Mouse (Mus musculus) lung, adult 18-20 months (tissue): ENCODE measurements around the gene St8sia1.

Experiments used
- DNase-seq, 2 experiments: peaks; one replicate each; pipeline ENCODE4 v3.0.0; 2022; ENCODE audit warnings: mixed read lengths in 2 of 2

The St8sia1 gene

DNA sequence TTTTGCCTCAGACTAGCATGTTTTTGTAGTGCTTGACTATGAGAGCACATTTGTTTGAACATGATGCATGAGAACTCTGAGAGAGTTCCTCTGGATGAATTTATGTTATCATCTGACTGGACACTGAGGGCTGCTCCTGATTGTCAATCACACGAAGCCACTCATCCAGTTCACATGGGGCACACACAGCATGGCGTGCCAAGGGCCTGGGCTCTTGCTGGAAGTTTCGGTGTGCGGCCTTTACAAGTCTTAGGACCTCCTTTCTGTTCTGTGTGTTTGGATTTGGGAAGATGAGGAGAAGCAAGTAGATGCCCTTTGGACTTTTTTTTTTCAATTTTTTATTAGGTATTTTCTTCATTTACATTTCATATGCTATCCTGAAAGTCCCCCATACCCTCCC is 100.4 kb downstream of the St8sia1 start:
- no peak for DNase-seq

DNA sequence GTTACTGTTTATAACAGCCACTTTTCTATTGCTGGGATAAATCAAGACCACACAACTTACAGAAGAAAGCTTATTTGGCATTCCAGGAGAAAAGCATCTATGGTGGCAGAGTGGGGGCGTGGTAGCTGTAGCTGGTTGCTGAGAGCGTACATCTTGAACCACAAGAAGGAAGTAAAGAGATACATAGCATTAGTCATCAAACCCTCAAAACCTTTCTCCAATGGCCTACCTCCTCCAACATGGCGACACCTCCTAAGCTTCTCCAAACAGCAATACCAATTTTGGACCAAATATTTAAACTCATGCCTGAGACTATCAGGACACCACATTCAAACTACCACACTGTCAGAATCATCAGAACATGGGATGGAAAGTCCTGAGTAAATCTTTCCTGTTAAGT is 102.0 kb downstream of the St8sia1 start:
- DNase-seq: no peak

- DNase-seq: no peak
Measured at GRCm38 (mm10) chr6:142860396-142860795, 103.9 kb downstream of the St8sia1 start.

- no peak for DNase-seq
Measured at GRCm38 (mm10) chr6:142859946-142860345, 104.3 kb downstream of the St8sia1 start.

GRCm38 (mm10) chr6:142858937-142859336 is 105.3 kb downstream of the St8sia1 start:
- no peak for DNase-seq

DNA sequence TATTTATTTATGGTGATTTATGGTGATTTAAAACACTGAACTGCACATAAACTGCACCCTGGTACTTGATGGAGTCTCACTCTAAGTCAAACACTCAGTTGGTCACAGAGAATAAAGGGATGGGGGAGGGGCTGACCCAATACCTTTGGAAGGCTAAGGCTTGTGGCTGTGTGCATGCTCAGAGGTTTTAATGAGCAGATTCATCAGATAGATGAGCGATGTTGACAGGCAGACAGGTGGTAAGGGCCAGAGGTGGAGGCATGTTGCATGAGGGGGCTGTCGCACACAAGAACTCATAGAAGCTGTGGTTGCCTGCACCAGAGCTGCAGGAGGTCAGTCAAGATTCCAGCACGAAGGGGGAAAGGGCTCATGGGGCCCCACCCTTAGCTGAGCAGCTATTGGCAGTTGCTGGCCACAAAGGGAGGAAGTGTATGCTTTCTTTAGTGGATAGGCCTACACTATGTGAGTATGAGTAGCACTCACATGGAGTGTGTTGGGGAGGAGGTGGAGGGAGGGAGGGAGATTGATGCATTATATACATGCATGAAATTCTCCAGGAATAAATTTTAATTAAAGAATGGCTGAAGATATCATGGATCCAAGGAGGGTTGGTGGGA is 107.9 kb downstream of the St8sia1 start:
- no peak for DNase-seq

DNA sequence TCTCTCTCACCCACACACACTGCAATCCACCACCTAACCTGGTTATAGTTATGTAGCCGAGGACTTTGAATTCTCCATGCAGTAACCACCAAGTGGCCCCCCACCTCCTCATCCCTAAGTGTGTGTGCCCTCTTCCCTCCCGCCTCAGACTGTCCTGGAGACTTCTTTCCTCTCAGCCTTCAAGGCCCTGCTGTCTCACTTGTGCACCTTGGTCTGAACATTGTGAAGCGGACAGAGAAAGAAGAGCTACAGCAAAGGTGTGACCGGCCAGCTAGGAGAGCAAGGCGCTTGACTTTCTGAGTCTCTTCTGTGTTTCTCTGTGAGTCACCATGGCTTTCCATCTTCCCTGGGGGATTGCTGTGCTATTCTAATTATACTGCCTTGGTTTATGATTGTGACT is 108.5 kb downstream of the St8sia1 start:
- DNase-seq: no peak

DNA sequence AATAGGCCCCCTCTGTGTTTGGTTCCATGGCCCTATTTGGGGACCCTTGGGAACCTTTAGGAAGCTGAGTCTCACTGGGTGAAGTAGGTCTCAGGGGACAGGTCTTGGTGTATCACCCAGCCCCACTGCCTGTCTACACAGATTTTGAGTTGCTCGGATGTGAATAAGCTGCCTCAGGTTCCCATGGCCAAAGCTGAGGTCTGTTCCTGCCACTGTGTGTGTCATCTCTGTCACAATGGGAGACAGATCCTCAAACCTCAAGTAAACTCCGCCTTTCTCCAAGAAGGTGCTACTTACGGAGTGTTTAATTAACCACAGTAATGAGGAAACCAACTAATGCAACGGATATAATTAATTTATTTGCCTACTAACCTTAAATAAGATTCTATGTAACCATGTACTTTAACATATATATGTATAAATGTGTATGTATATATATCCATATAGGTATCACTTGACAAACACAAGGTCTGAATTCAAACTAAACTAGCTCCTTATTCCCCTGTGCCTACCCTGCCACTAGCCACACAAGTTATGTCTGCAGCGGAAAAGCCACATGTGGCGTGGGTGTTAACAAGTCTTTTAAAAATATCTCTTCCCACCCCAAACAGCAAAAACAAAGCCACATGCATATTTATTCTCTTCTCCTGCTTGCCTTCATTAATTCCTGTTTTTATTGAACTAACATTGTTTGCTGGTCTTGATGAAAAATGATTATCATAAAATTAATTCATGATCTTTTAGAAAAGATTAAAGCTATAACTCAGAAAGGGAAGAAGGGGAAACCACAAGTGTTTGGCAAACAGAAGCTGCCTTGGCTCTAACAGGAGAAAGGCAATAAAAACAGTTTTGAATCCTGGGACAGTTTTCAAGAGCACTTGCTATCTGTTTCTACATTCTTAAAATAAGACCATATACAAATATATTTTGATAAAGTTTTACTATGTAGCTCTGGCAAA is 111.6 kb downstream of the St8sia1 start:
- DNase-seq: no peak

GRCm38 (mm10) chr6:142850436-142850835 is 113.8 kb downstream of the St8sia1 start:
- no peak for DNase-seq

DNA sequence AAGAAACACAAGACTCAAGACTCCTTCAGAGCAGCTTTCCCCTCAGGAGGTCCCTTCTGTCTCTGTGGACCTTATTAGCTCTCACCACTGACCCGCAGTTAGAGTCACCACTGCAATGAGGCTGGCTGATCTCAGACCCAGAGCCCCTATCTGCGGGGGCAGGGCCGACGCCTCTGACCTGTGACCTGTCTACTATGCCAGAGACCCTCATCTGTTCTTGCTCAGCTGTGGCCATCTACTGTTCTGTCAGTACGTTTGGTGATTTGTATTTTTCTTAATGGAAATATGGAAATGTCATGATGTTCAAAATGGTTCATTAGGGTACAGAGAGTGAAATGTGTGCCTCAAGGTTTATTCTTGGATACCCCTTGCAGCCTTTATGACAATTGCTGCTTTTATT is 114.9 kb downstream of the St8sia1 start:
- DNase-seq: no peak

GRCm38 (mm10) chr6:142847914-142848674 is 116.2 kb downstream of the St8sia1 start:
- DNase-seq: no peak

DNA sequence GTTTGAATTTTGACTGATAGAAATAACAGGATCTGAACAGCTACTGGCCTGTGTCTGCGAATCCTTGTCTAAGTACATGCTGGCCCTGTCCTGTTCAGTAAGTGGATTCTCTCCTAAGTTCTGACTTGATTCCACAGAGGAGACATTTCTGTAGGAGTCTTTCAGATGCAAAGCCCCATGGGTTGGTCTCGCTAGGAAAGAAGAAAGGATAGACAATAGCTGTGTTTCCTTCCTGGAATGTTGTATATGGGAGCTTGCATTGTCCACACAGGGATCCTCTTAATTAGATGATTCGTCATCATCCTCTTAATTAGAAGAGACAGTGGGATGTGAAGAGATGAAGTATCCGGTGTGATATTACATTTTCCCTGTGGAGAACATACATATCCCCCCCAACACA is 117.4 kb downstream of the St8sia1 start:
- DNase-seq: no peak

- DNase-seq: no peak
Measured at GRCm38 (mm10) chr6:142845066-142845465, 119.2 kb downstream of the St8sia1 start.

- DNase-seq: no peak
Measured at GRCm38 (mm10) chr6:142844061-142844460, 120.2 kb downstream of the St8sia1 start.

- DNase-seq: no peak
Measured at GRCm38 (mm10) chr6:142838501-142838900, 125.8 kb downstream of the St8sia1 start.

GRCm38 (mm10) chr6:142837326-142837725 is 126.9 kb downstream of the St8sia1 start:
- DNase-seq: no peak

- no peak for DNase-seq
Measured at GRCm38 (mm10) chr6:142835726-142836125, 128.5 kb downstream of the St8sia1 start.

DNA sequence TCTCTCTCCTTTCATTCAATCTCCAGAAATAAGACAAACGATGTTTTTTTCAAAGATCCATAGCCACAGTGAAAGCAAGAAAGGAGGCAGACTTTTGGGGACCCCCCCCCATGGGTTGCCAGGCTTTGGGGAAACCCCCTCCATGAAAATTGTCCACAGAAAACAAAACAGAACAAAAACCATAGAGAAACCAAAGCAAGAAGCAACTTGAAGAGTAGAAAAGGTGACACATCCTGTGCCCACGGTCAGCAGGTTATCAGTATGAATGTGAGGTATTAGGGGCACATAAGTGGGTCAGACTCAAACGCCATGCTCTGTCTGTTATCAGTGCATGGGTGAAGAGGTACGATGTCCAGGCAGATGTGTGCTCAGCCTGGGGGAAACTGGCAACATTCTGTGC is 129.3 kb downstream of the St8sia1 start:
- DNase-seq: no peak

- no peak for DNase-seq
Measured at GRCm38 (mm10) chr6:142831706-142832105, 132.5 kb downstream of the St8sia1 start.

GRCm38 (mm10) chr6:142831243-142831642 is 133.0 kb downstream of the St8sia1 start:
- no peak for DNase-seq

- DNase-seq: no peak
Measured at GRCm38 (mm10) chr6:142830221-142830620, 134.0 kb downstream of the St8sia1 start.

GRCm38 (mm10) chr6:142825449-142825848 is 138.8 kb downstream of the St8sia1 start:
- no peak for DNase-seq

DNA sequence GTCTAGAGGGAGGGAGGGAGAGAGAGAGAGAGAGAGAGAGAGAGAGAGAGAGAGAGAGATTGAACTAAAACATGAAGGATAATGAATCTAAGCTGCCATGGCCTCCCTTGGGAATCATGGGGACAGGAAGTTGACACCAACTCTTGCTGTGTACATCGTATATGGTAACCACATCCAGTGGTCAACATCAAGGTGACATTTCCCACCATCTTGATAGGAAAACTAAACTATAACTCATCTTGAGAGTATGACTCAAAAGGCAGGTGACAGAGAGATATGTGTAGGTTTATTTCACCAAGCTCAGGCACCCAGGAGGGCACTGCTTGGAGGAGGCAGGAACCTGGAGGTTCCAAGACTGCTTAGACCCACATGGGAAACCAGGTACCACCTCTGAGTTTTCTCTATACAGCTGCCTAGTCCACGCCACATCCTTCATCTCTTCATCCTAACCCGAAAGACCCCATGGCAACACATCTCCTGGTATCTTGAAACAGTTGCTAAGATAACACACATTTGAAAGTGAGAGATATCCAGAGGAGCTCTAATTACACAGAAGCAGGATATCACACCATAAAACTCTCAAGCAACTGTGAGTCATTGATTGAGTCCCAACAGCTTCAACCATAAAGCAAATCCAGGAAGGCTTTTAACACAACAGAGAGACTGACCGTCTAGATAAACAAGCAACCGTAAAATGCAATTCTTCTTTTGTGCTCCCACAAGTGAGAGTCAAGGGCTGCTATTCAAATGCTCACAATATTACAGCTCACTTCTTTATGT is 141.1 kb downstream of the St8sia1 start:
- DNase-seq: no peak
